In the genomic region with DNA sequence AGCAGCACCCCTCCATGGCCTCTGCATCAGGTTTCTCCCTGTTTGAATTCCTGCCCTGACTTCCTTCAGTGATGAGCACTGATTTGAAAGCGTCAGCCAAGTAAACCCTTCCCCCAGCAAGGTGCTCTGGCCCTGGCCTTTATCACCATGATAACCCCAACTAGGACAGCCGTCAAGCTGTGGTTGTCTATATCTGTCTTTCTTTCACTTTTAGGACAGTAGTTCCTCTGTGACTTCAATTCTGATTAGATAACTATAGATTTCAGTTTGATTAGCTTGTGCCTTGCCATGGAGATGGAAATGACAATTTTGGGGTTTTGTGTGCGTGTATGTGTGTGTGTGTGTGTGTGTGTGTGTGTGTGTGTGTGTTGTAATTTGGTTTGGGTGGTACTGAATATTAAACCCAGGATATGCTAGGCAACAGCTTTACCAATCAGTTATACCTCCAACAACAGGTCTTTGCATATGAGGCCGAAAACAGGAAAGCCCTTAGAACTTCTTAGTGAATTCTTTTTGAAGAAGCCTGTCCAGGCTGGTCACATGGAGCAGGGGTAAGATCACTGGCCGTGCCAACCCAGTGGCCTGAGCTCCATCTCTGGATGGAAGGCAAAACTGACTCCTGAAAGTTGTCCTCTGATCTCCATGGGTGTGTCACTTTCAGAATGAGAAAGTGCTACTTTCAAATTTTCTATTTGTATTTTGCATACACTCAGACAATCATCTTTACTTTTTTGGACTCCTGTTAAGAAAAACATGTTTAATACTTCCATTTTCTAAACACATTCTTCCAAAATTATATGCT, we compare ENCODE assay signal across 25 mouse cellular contexts. TPM values are rescaled to one million over a fixed set of nuclear protein-coding genes. Genes with fewer than 3 reads are reported as not detected.
DNase-seq lines count a peak whose midpoint lies in the region; ATAC-seq and TF ChIP-seq lines count a peak whose summit lies in the region.
"Had no signal": no experiment of that assay in that cellular context is flagged by ENCODE, and none has a peak within 500 bp of the region (broad histone marks: within the 10 kb centered on the region; RNA-seq: fewer than 3 reads in every experiment).

No protein-coding gene starts in this region.

- 56% methylated on average over 5 of the region's 5 CpGs for WGBS in small intestine, adult 2 months
- WGBS in neural tube, embryonic 15.5 days, result 90% methylated on average over 5 of the region's 5 CpGs

- no peak overlapping the region for H3K4me3 ChIP-seq in MEL (ENCODE audit: control insufficient read depth in 1 of 2, insufficient read depth in 1 of 2, low read depth in 2 of 2, low read length in 2 of 2)
- H3K4me3 ChIP-seq in small intestine, adult 2 months (ENCODE audit: low read depth, low read length), result no peak overlapping the region
- H3K4me3 ChIP-seq in neural tube, embryonic 15.5 days (replicated peaks), result no peak overlapping the region
- H3K4me3 ChIP-seq: embryonic facial prominence, embryonic 15.5 days; erythroblast, embryonic 14.5 days; forebrain, embryonic 10.5 days; gastrocnemius, adult 2 months; heart, embryonic 13.5 days; hindbrain, embryonic 15.5 days had no signal

- H3K79me2 ChIP-seq in MEL (ENCODE audit: control insufficient read depth, insufficient read depth, low read length, poor library complexity), result peaks cover 15% of the 10 kb centered on the region

- no peak overlapping the region for H3K4me2 ChIP-seq in neural tube, embryonic 15.5 days
- H3K4me2 ChIP-seq: embryonic facial prominence, embryonic 15.5 days; heart, embryonic 13.5 days; hindbrain, embryonic 15.5 days had no signal

- no peak for TF ChIP-seq POLR2A in MEL (IDR thresholded peaks at IDR 0.05; ENCODE audit: control insufficient read depth in 1 of 2, insufficient read depth in 1 of 2, low read depth in 1 of 2, low read length in 2 of 2, poor library complexity in 1 of 2)
- TF ChIP-seq POLR2A in small intestine, adult 2 months (IDR thresholded peaks at IDR 0.05; ENCODE audit: low read depth, low read length), result no peak

- no peak overlapping the region for H3K27ac ChIP-seq in MEL (ENCODE audit: control insufficient read depth, low read depth, low read length)
- H3K27ac ChIP-seq in small intestine, adult 2 months (ENCODE audit: insufficient read depth, low read depth, low read length), result peak overlapping the region; percentile 71
- H3K27ac ChIP-seq in neural tube, embryonic 15.5 days (replicated peaks), result no peak overlapping the region
- H3K27ac ChIP-seq: embryonic facial prominence, embryonic 15.5 days; forebrain, embryonic 10.5 days; gastrocnemius, adult 2 months; heart, embryonic 13.5 days; hindbrain, embryonic 15.5 days had no signal

- peaks cover 0 to 13% of the 10 kb centered on the region in 2 experiments; a peak in 2 of 4 replicates for H3K36me3 ChIP-seq in MEL (ENCODE audit: control insufficient read depth in 1 of 2, insufficient read depth in 2 of 2, low read length in 2 of 2)
- no peaks in the 10 kb centered on the region for H3K36me3 ChIP-seq in small intestine, adult 2 months (ENCODE audit: control insufficient read depth, insufficient read depth, low read length)
- H3K36me3 ChIP-seq in neural tube, embryonic 15.5 days, result no peaks in the 10 kb centered on the region
- H3K36me3 ChIP-seq: embryonic facial prominence, embryonic 15.5 days; forebrain, embryonic 10.5 days; G1E; heart, embryonic 13.5 days; hindbrain, embryonic 15.5 days had no signal

- peak; percentile 40 for DNase-seq in CD4-positive, CD25-positive, alpha-beta regulatory T cell, adult 2 months (ENCODE audit: low read depth, low spot score)
- DNase-seq in A20 (ENCODE audit: low read depth, low spot score) (peak; percentile 48), MEL (ENCODE audit: low read depth, low spot score) (peak; percentile 9)
- DNase-seq in gastrocnemius, postnatal 10 days, result no peak
- DNase-seq: cerebellum, adult 18-20 months; cerebellum, postnatal 14 days; embryo, embryonic 11 days; gastrocnemius, adult 2 months; gastrocnemius, postnatal 36 days; heart, adult 11 months; heart, postnatal 36 days had no signal

- H3K4me1 ChIP-seq in MEL (ENCODE audit: control insufficient read depth in 1 of 2, insufficient read depth in 2 of 2, low read length in 2 of 2), result peaks cover 9 to 12% of the 10 kb centered on the region in 2 experiments; a peak in 3 of 4 replicates
- H3K4me1 ChIP-seq in small intestine, adult 2 months (ENCODE audit: control insufficient read depth, insufficient read depth, insufficient read length, low read length), result peaks cover 11% of the 10 kb centered on the region; the same call in 1 of the 2 replicates
- peaks cover 4% of the 10 kb centered on the region for H3K4me1 ChIP-seq in neural tube, embryonic 15.5 days

- peak; percentile 16 to 70; a peak in 2 of 4 replicates for TF ChIP-seq EP300 in MEL (IDR thresholded peaks at IDR 0.05; ENCODE audit: low read depth in 1 of 2, low read length in 2 of 2)

- no peak for ATAC-seq in CD4-positive, CD25-positive, alpha-beta regulatory T cell, adult 4 months
- ATAC-seq in neural tube, embryonic 15.5 days (ENCODE audit: low FRiP score), result no peak
- ATAC-seq: activated CD4-positive, CD25-positive, alpha-beta regulatory T cell, adult 4 months; forebrain, embryonic 14.5 days; inflammation-experienced regulatory T-cells, adult 6 months; Patski had no signal

- H3K9ac ChIP-seq in MEL (ENCODE audit: control insufficient read depth, low read depth, low read length, poor library complexity, severe bottlenecking), result no peak overlapping the region
- no peak overlapping the region for H3K9ac ChIP-seq in neural tube, embryonic 15.5 days (replicated peaks)
- H3K9ac ChIP-seq: embryonic facial prominence, embryonic 15.5 days; heart, embryonic 13.5 days; hindbrain, embryonic 15.5 days had no signal

- no peak for TF ChIP-seq CTCF in MEL (IDR thresholded peaks at IDR 0.05 in 2 of 3, conservative IDR thresholded peaks at IDR 0.05 in 1 of 3; ENCODE audit: control insufficient read depth in 1 of 3, insufficient read depth in 1 of 3, low read depth in 2 of 3, low read length in 3 of 3, poor library complexity in 1 of 3, severe bottlenecking in 1 of 3)
- no peak for TF ChIP-seq CTCF in small intestine, adult 2 months (IDR thresholded peaks at IDR 0.05; ENCODE audit: extremely low read depth, insufficient read length, insufficient replicate concordance, low read depth, low read length)

- no peaks in the 10 kb centered on the region for H3K27me3 ChIP-seq in MEL (ENCODE audit: control insufficient read depth in 1 of 2, insufficient read depth in 2 of 2, low read length in 2 of 2)
- no peaks in the 10 kb centered on the region for H3K27me3 ChIP-seq in small intestine, adult 2 months (ENCODE audit: control insufficient read depth, insufficient read depth, low read length)
- H3K27me3 ChIP-seq in neural tube, embryonic 15.5 days (replicated peaks), result no peaks in the 10 kb centered on the region
- H3K27me3 ChIP-seq: embryonic facial prominence, embryonic 15.5 days; heart, embryonic 13.5 days; Patski had no signal

- no peaks in the 10 kb centered on the region for H3K9me3 ChIP-seq in MEL (replicated peaks; ENCODE audit: insufficient read depth, low read length)
- H3K9me3 ChIP-seq in neural tube, embryonic 15.5 days (replicated peaks), result no peaks in the 10 kb centered on the region
- H3K9me3 ChIP-seq: embryonic facial prominence, embryonic 15.5 days; forebrain, embryonic 10.5 days; G1E; heart, embryonic 13.5 days; hindbrain, embryonic 15.5 days had no signal

- TF ChIP-seq RAD21 in MEL (IDR thresholded peaks at IDR 0.05; ENCODE audit: low read depth, low read length), result no peak

TF ChIP-seq in MEL, 35 proteins besides CTCF, POLR2A, EP300 and RAD21 (continues in another document):
- TF ChIP-seq BHLHE40 (IDR thresholded peaks at IDR 0.05; ENCODE audit: borderline replicate concordance, low read depth, low read length), result no peak
- no peak for TF ChIP-seq POLR2AphosphoS5 (IDR thresholded peaks at IDR 0.05; ENCODE audit: borderline replicate concordance, low read depth, low read length)
- TF ChIP-seq GABPA (IDR thresholded peaks at IDR 0.05; ENCODE audit: low read depth, low read length), result no peak
- TF ChIP-seq JUND (IDR thresholded peaks at IDR 0.05; ENCODE audit: low read depth, low read length), result no peak
- no peak for TF ChIP-seq E2F4 (IDR thresholded peaks at IDR 0.05; ENCODE audit: borderline replicate concordance, low read depth, low read length)
- TF ChIP-seq HCFC1 (IDR thresholded peaks at IDR 0.05; ENCODE audit: low read depth, low read length), result no peak
- no peak for TF ChIP-seq KAT2A (conservative IDR thresholded peaks at IDR 0.05; ENCODE audit: low read depth, low read length)
- no peak for TF ChIP-seq SIN3A (IDR thresholded peaks at IDR 0.05; ENCODE audit: low read length)
- no peak for TF ChIP-seq CHD2 (IDR thresholded peaks at IDR 0.05; ENCODE audit: low read length)
- TF ChIP-seq USF1 (IDR thresholded peaks at IDR 0.05; ENCODE audit: low read depth, low read length), result no peak

RNA-seq across cellular contexts. Expression of a gene that starts 3.2 kb away (rescaled TPM):
- 10 to 100 TPM; 71.8 to 75.2 TPM for polyA plus RNA-seq in CD4-positive, CD25-positive, alpha-beta regulatory T cell, adult 4 months (2017; shearing (Covaris generic))
- total RNA-seq in MEL (2012; rRNA removed), result 22.7 and 23.2 TPM in 2 replicates
- 10 to 100 TPM in 1 of 2 experiments, not detected in 1; 23.3 TPM for polyA plus RNA-seq in MEL (2012; ENCODE audit: insufficient read depth in 1 of 2, insufficient read length in 2 of 2, low read depth in 1 of 2, low replicate concordance in 2 of 2, missing spikeins in 1 of 2)
- polyA plus RNA-seq in small intestine, adult 2 months (2012; rRNA removed), result 11.6 and 23.7 TPM in 2 replicates
- 10 to 100 TPM; 29.7 to 36.4 TPM for total RNA-seq in gastrocnemius, postnatal 10 days (2021)
- polyA plus RNA-seq in neural tube, embryonic 15.5 days (2015; fragmentation: Nextera tagmentation; extraction: Ambion mirVana), result 74.0 and 74.1 TPM in 2 replicates

RNA-seq across cellular contexts. Expression of a gene that starts 33.1 kb away (rescaled TPM):
- 10 to 100 TPM; 13.2 to 14.3 TPM for polyA plus RNA-seq in CD4-positive, CD25-positive, alpha-beta regulatory T cell, adult 4 months (2017; shearing (Covaris generic))
- total RNA-seq in MEL (2012; rRNA removed), result not detected in 2 replicates
- 1 to 10 TPM in 1 of 2 experiments, not detected in 1; 5.3 TPM for polyA plus RNA-seq in MEL (2012; ENCODE audit: insufficient read depth in 1 of 2, insufficient read length in 2 of 2, low read depth in 1 of 2, low replicate concordance in 2 of 2, missing spikeins in 1 of 2)
- not detected in 2 replicates for polyA plus RNA-seq in small intestine, adult 2 months (2012; rRNA removed)
- 1 to 10 TPM; 1.3 to 3.4 TPM for total RNA-seq in gastrocnemius, postnatal 10 days (2021)
- polyA plus RNA-seq in neural tube, embryonic 15.5 days (2015; fragmentation: Nextera tagmentation; extraction: Ambion mirVana), result 22.6 and 23.1 TPM in 2 replicates
- total RNA-seq: common myeloid progenitor, adult 5-6 weeks had no signal
- polyA plus RNA-seq: erythroblast, embryonic 14.5 days; G1E had no signal

RNA-seq across cellular contexts. Expression of a gene that starts 59.9 kb away (rescaled TPM):
- 10 to 100 TPM; 19.4 to 24.7 TPM for polyA plus RNA-seq in CD4-positive, CD25-positive, alpha-beta regulatory T cell, adult 4 months (2017; shearing (Covaris generic))
- total RNA-seq in MEL (2012; rRNA removed), result 10.1 and 13.7 TPM in 2 replicates
- polyA plus RNA-seq in MEL (2012; ENCODE audit: insufficient read depth in 1 of 2, insufficient read length in 2 of 2, low read depth in 1 of 2, low replicate concordance in 2 of 2, missing spikeins in 1 of 2), result 10 to 100 TPM in 1 of 2 experiments, not detected in 1; 19.2 TPM
- polyA plus RNA-seq in small intestine, adult 2 months (2012; rRNA removed), result 2.0 and 2.8 TPM in 2 replicates
- 1 to 10 TPM; 5.3 to 8.2 TPM for total RNA-seq in gastrocnemius, postnatal 10 days (2021)
- 33.5 and 35.1 TPM in 2 replicates for polyA plus RNA-seq in neural tube, embryonic 15.5 days (2015; fragmentation: Nextera tagmentation; extraction: Ambion mirVana)
